Mouse (Mus musculus): ENCODE measurements around the gene Tyw1. TPM values are rescaled to one million over a fixed set of nuclear protein-coding genes. Genes with fewer than 3 reads are reported as not detected.

Tyw1 gene
- 21.6 and 25.2 TPM in 2 replicates for polyA plus RNA-seq (2015; fragmentation: Nextera tagmentation; extraction: Ambion mirVana)

- no peaks in the 10 kb centered on the region for H3K9me3 ChIP-seq (replicated peaks; ENCODE audit: control insufficient read depth, low read length)
- H3K4me1 ChIP-seq (ENCODE audit: control insufficient read depth, insufficient read depth, low read length), result peaks cover 16% of the 10 kb centered on the region
- no peaks in the 10 kb centered on the region for H3K27me3 ChIP-seq (ENCODE audit: control insufficient read depth, insufficient read depth, low read length)
- peak within 1 kb of the TSS; percentile 85 for H3K9ac ChIP-seq (ENCODE audit: low read length)
- WGBS, result under 1% methylated on average over 52 of the region's 52 CpGs
- peak within 1 kb of the TSS; percentile 82 for H3K4me2 ChIP-seq (ENCODE audit: low read depth, low read length)
- H3K4me3 ChIP-seq (replicated peaks; ENCODE audit: low read length), result peak within 1 kb of the TSS; percentile 60
- ATAC-seq (ENCODE audit: insufficient read depth, low FRiP score), result peak; percentile 91
- H3K36me3 ChIP-seq (ENCODE audit: control insufficient read depth, insufficient read depth, low read length), result peaks cover 10% of the 10 kb centered on the region; the same call in 1 of the 2 replicates
- H3K27ac ChIP-seq (ENCODE audit: low read length), result peak within 1 kb of the TSS; percentile 85
Measured at GRCm38 (mm10) chr5:130255017-130255720, at the start of gene Tyw1, which contains the start of gene Sbds. TSS of gene Tyw1 (plus strand) at chr5:130255619. TSS of gene Sbds (minus strand) at chr5:130255530.

- 89% methylated on average over 4 of the region's 4 CpGs for WGBS
- no peak overlapping the region for H3K27ac ChIP-seq (ENCODE audit: low read length)
Measured at GRCm38 (mm10) chr5:130207299-130207698, 48.1 kb upstream of the Tyw1 start.

DNA sequence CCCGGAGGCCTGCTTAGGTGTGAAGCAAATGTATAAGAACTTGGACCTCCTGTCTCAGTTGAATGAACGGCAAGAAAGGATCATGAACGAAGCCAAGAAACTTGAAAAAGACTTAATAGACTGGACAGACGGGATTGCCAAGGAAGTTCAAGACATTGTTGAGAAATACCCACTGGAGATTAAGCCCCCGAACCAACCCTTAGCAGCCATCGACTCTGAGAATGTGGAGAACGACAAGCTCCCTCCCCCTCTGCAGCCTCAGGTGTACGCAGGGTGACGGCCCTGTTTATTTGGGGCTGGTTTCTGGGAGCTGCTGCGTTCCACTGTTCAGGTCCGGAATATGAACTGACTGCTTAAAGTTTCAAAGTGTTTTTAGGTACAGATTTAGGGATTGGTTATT lies 42.5 kb upstream of the Tyw1 start:
- no peak overlapping the region for H3K4me2 ChIP-seq (ENCODE audit: low read depth, low read length)
- 87% methylated on average over 11 of the region's 11 CpGs for WGBS
- no peak overlapping the region for H3K27ac ChIP-seq (ENCODE audit: low read length)
- no peaks in the 10 kb centered on the region for H3K4me1 ChIP-seq (ENCODE audit: control insufficient read depth, insufficient read depth, low read length)
- no peak for ATAC-seq (ENCODE audit: insufficient read depth, low FRiP score)
- no peak overlapping the region for H3K4me3 ChIP-seq (replicated peaks; ENCODE audit: low read length)
- H3K9me3 ChIP-seq (replicated peaks; ENCODE audit: control insufficient read depth, low read length), result no peaks in the 10 kb centered on the region
- H3K9ac ChIP-seq (ENCODE audit: low read length), result no peak overlapping the region
- no peaks in the 10 kb centered on the region for H3K27me3 ChIP-seq (ENCODE audit: control insufficient read depth, insufficient read depth, low read length)
- H3K36me3 ChIP-seq (ENCODE audit: control insufficient read depth, insufficient read depth, low read length), result peaks cover 21% of the 10 kb centered on the region

More at GRCm38 (mm10) chr5:130207299-130207698, 48.1 kb upstream of the Tyw1 start:
- no peak for ATAC-seq (ENCODE audit: insufficient read depth, low FRiP score)
- Histone ChIP-seq H3K9me3 (replicated peaks; ENCODE audit: control insufficient read depth, low read length) (no peaks in the 10 kb centered on the region), H3K4me2 (ENCODE audit: low read depth, low read length) (no peak overlapping the region), H3K4me1 (ENCODE audit: control insufficient read depth, insufficient read depth, low read length) (no peaks in the 10 kb centered on the region), H3K27me3 (ENCODE audit: control insufficient read depth, insufficient read depth, low read length) (no peaks in the 10 kb centered on the region), H3K36me3 (ENCODE audit: control insufficient read depth, insufficient read depth, low read length) (peaks cover 32% of the 10 kb centered on the region), H3K4me3 (replicated peaks; ENCODE audit: low read length) (no peak overlapping the region), H3K9ac (ENCODE audit: low read length) (no peak overlapping the region)

DNA sequence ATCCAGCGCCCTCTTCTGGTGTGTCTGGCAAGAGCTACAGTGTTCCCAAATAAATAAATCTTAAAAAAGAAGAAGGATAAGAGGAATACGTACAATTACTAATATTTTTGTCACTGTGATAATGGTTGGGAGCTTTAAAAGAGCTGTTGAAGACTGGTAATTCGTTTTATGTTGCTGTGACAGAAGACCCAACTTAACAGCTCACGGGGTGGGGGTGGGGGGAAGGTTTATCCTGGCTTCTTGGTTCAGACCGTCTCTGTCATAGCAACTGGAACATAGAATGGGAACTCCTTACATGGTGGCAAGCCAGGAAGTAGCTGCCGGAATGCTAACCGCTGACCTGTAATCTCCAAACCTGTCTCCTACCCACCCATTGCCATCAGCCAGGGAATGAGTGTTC lies 38.6 kb upstream of the Tyw1 start, which contains the start of gene Tmem248:
Tmem248 (plus strand) TSS at position 301 of the 400 bp plus-strand sequence.
- Histone ChIP-seq H3K4me3 (replicated peaks; ENCODE audit: low read length) (no peak within 1 kb of the TSS), H3K9ac (ENCODE audit: low read length) (no peak within 1 kb of the TSS), H3K9me3 (replicated peaks; ENCODE audit: control insufficient read depth, low read length) (no peaks in the 10 kb centered on the region), H3K36me3 (ENCODE audit: control insufficient read depth, insufficient read depth, low read length) (peaks cover 4% of the 10 kb centered on the region; the same call in 1 of the 2 replicates), H3K4me2 (ENCODE audit: low read depth, low read length) (no peak within 1 kb of the TSS), H3K27ac (ENCODE audit: low read length) (no peak within 1 kb of the TSS), H3K27me3 (ENCODE audit: control insufficient read depth, insufficient read depth, low read length) (no peaks in the 10 kb centered on the region), H3K4me1 (ENCODE audit: control insufficient read depth, insufficient read depth, low read length) (0 out of 2 replicates have a peak, but pooled peaks cover 6% of the 10 kb centered on the region)
- no peak for ATAC-seq (ENCODE audit: insufficient read depth, low FRiP score)
- 83% methylated on average over 7 of the region's 7 CpGs for WGBS

- Histone ChIP-seq H3K36me3 (ENCODE audit: control insufficient read depth, insufficient read depth, low read length) (no peaks in the 10 kb centered on the region), H3K27me3 (ENCODE audit: control insufficient read depth, insufficient read depth, low read length) (no peaks in the 10 kb centered on the region), H3K9me3 (replicated peaks; ENCODE audit: control insufficient read depth, low read length) (no peaks in the 10 kb centered on the region), H3K4me1 (ENCODE audit: control insufficient read depth, insufficient read depth, low read length) (0 out of 2 replicates have a peak, but pooled peaks cover 6% of the 10 kb centered on the region), H3K27ac (ENCODE audit: low read length) (no peak overlapping the region), H3K9ac (ENCODE audit: low read length) (no peak overlapping the region), H3K4me2 (ENCODE audit: low read depth, low read length) (no peak overlapping the region), H3K4me3 (replicated peaks; ENCODE audit: low read length) (no peak overlapping the region)
- no peak for ATAC-seq (ENCODE audit: insufficient read depth, low FRiP score)
- 88% methylated on average over 4 of the region's 4 CpGs for WGBS
Measured at GRCm38 (mm10) chr5:130217406-130217805, 38.0 kb upstream of the Tyw1 start.

- no peak for ATAC-seq (ENCODE audit: insufficient read depth, low FRiP score)
- Histone ChIP-seq H3K9me3 (replicated peaks; ENCODE audit: control insufficient read depth, low read length) (no peaks in the 10 kb centered on the region), H3K9ac (ENCODE audit: low read length) (no peak overlapping the region), H3K4me3 (replicated peaks; ENCODE audit: low read length) (no peak overlapping the region), H3K27ac (ENCODE audit: low read length) (no peak overlapping the region), H3K36me3 (ENCODE audit: control insufficient read depth, insufficient read depth, low read length) (no peaks in the 10 kb centered on the region), H3K4me1 (ENCODE audit: control insufficient read depth, insufficient read depth, low read length) (peaks cover 10% of the 10 kb centered on the region; the same call in 1 of the 2 replicates), H3K27me3 (ENCODE audit: control insufficient read depth, insufficient read depth, low read length) (no peaks in the 10 kb centered on the region), H3K4me2 (ENCODE audit: low read depth, low read length) (no peak overlapping the region)
- 82% methylated on average over 5 of the region's 5 CpGs for WGBS
Measured at GRCm38 (mm10) chr5:130218336-130218735, 37.1 kb upstream of the Tyw1 start.

- peak overlapping the region; percentile 99 for H3K4me3 ChIP-seq (replicated peaks; ENCODE audit: low read length)
- WGBS, result 47% methylated on average over 2 of the region's 2 CpGs
- ATAC-seq (ENCODE audit: insufficient read depth, low FRiP score), result no peak
- H3K27me3 ChIP-seq (ENCODE audit: control insufficient read depth, insufficient read depth, low read length), result no peaks in the 10 kb centered on the region
- H3K9me3 ChIP-seq (replicated peaks; ENCODE audit: control insufficient read depth, low read length), result no peaks in the 10 kb centered on the region
- H3K27ac ChIP-seq (ENCODE audit: low read length), result 0 out of 2 replicates have a peak overlapping the region, but pooled peaks have one; percentile 24
- peak overlapping the region; percentile 91 for H3K4me2 ChIP-seq (ENCODE audit: low read depth, low read length)
- no peaks in the 10 kb centered on the region for H3K36me3 ChIP-seq (ENCODE audit: control insufficient read depth, insufficient read depth, low read length)
- H3K4me1 ChIP-seq (ENCODE audit: control insufficient read depth, insufficient read depth, low read length), result peaks cover 17% of the 10 kb centered on the region
- no peak overlapping the region for H3K9ac ChIP-seq (ENCODE audit: low read length)
Measured at GRCm38 (mm10) chr5:130221316-130221715, 34.1 kb upstream of the Tyw1 start.

- peak overlapping the region; percentile 99 for H3K9ac ChIP-seq (ENCODE audit: low read length)
- H3K27me3 ChIP-seq (ENCODE audit: control insufficient read depth, insufficient read depth, low read length), result no peaks in the 10 kb centered on the region
- peak overlapping the region; percentile 75 for H3K27ac ChIP-seq (ENCODE audit: low read length)
- H3K4me3 ChIP-seq (replicated peaks; ENCODE audit: low read length), result peak overlapping the region; percentile 99
- H3K36me3 ChIP-seq (ENCODE audit: control insufficient read depth, insufficient read depth, low read length), result no peaks in the 10 kb centered on the region
- peak; percentile 35; the same call in 1 of the 2 replicates for ATAC-seq (ENCODE audit: insufficient read depth, low FRiP score)
- 0% methylated on average over 10 of the region's 10 CpGs for WGBS
- H3K4me2 ChIP-seq (ENCODE audit: low read depth, low read length), result peak overlapping the region; percentile 91
- peaks cover 17% of the 10 kb centered on the region for H3K4me1 ChIP-seq (ENCODE audit: control insufficient read depth, insufficient read depth, low read length)
- no peaks in the 10 kb centered on the region for H3K9me3 ChIP-seq (replicated peaks; ENCODE audit: control insufficient read depth, low read length)
Measured at GRCm38 (mm10) chr5:130221760-130222145, 33.7 kb upstream of the Tyw1 start.
